Mouse (Mus musculus): ENCODE results near the gene Lsmem1. TPM values are rescaled to one million over a fixed set of nuclear protein-coding genes. Genes with fewer than 3 reads are reported as not detected.

Gene Lsmem1
- total and polyA plus RNA-seq, 2 experiments from 2014 or later: 9.2 to 24.3 TPM

- 2% methylated on average over 39 of the region's 39 CpGs for WGBS
- TF ChIP-seq CTCF (IDR thresholded peaks at IDR 0.05; ENCODE audit: low read depth) (no peak), EP300 (IDR thresholded peaks at IDR 0.05; ENCODE audit: low read depth) (no peak)
- H3K27ac ChIP-seq (ENCODE audit: low read depth): no peak within 1 kb of the TSS
- H3K36me3 ChIP-seq (replicated peaks; ENCODE audit: control insufficient read depth, insufficient read depth, low read length): no peaks in the 10 kb centered on the region
- H3K27me3 ChIP-seq (ENCODE audit: control insufficient read depth, insufficient read depth, low read length): 0 out of 2 replicates have a peak, but pooled peaks cover 5% of the 10 kb centered on the region
- peaks cover 12% of the 10 kb centered on the region; the same call in 1 of the 2 replicates for H3K4me1 ChIP-seq (ENCODE audit: control insufficient read depth, insufficient read depth)
- peak within 1 kb of the TSS; percentile 52 for H3K4me3 ChIP-seq (ENCODE audit: low read depth, low read length)
- peak within 1 kb of the TSS; percentile 76 for H3K4me2 ChIP-seq (ENCODE audit: low read depth, low read length)
- H3K9me3 ChIP-seq (replicated peaks; ENCODE audit: control insufficient read depth, low read length): no peaks in the 10 kb centered on the region
- no peak for ATAC-seq (ENCODE audit: insufficient read depth, low read depth)
- peak within 1 kb of the TSS; percentile 27; the same call in 1 of the 2 replicates for H3K9ac ChIP-seq (replicated peaks; ENCODE audit: low read depth, low read length)
- no peak for DNase-seq (ENCODE audit: low spot score)
Observed at GRCm38 (mm10) chr12:40133573-40134271, 65.6 kb downstream of the Lsmem1 start, which contains the start of gene Scin. TSS of gene Scin (minus strand) at chr12:40134228.

GRCm38 (mm10) chr12:40133194-40133572, 66.1 kb downstream of the Lsmem1 start:
- Histone ChIP-seq H3K4me1 (ENCODE audit: control insufficient read depth, insufficient read depth) (peaks cover 12% of the 10 kb centered on the region; the same call in 1 of the 2 replicates), H3K4me2 (ENCODE audit: low read depth, low read length) (peak overlapping the region; percentile 76), H3K9ac (replicated peaks; ENCODE audit: low read depth, low read length) (no peak overlapping the region), H3K9me3 (replicated peaks; ENCODE audit: control insufficient read depth, low read length) (no peaks in the 10 kb centered on the region), H3K27me3 (ENCODE audit: control insufficient read depth, insufficient read depth, low read length) (0 out of 2 replicates have a peak, but pooled peaks cover 5% of the 10 kb centered on the region), H3K4me3 (ENCODE audit: low read depth, low read length) (peak overlapping the region; percentile 52), H3K27ac (ENCODE audit: low read depth) (no peak overlapping the region), H3K36me3 (replicated peaks; ENCODE audit: control insufficient read depth, insufficient read depth, low read length) (no peaks in the 10 kb centered on the region)
- WGBS: 17% methylated on average over 10 of the region's 10 CpGs
- DNase-seq (ENCODE audit: low spot score) (no peak), ATAC-seq (ENCODE audit: insufficient read depth, low read depth) (no peak)
- TF ChIP-seq EP300 (IDR thresholded peaks at IDR 0.05; ENCODE audit: low read depth) (no peak), CTCF (IDR thresholded peaks at IDR 0.05; ENCODE audit: low read depth) (no peak)

MicroRNAs within 50 kb of the gene (microRNA counts, 519-probe panel; counts per million panel counts)
- not detected for microRNA mmu-miR-1938

Small RNA genes within 50 kb of the gene (microRNA-seq; reads per million reads assigned to microRNA genes)
- gene Mir1938: 0.54 reads per million

Other genes starting within 250 kb of the Lsmem1 start
- 5.9 and 15.8 TPM in 2 replicates for gene Arl4a, start 161.5 kb downstream of the Lsmem1 start, total RNA-seq (2014; rRNA removed; ENCODE audit: low replicate concordance)
- 33.7 and 35.9 TPM in 2 replicates for gene Arl4a, start 161.5 kb downstream of the Lsmem1 start, polyA plus RNA-seq (2015; fragmentation: Nextera tagmentation; extraction: Ambion mirVana)
- gene Scin, start 65.3 kb downstream of the Lsmem1 start, total RNA-seq (2014; rRNA removed; ENCODE audit: low replicate concordance): 2.5 and 2.7 TPM in 2 replicates
- gene Scin, start 65.3 kb downstream of the Lsmem1 start, polyA plus RNA-seq (2015; fragmentation: Nextera tagmentation; extraction: Ambion mirVana): 2.7 and 2.8 TPM in 2 replicates
- gene Ifrd1, start 49.0 kb upstream of the Lsmem1 start, total RNA-seq (2014; rRNA removed; ENCODE audit: low replicate concordance): 47.0 and 74.6 TPM in 2 replicates
- 90.4 and 117 TPM in 2 replicates for gene Ifrd1, start 49.0 kb upstream of the Lsmem1 start, polyA plus RNA-seq (2015; fragmentation: Nextera tagmentation; extraction: Ambion mirVana)
- 17.9 and 23.4 TPM in 2 replicates for gene Zfp277, start 246.4 kb upstream of the Lsmem1 start, total RNA-seq (2014; rRNA removed; ENCODE audit: low replicate concordance)
- 22.5 and 24.9 TPM in 2 replicates for gene Zfp277, start 246.4 kb upstream of the Lsmem1 start, polyA plus RNA-seq (2015; fragmentation: Nextera tagmentation; extraction: Ambion mirVana)
- 6.1 and 9.2 TPM in 2 replicates for gene Dock4, start 246.5 kb upstream of the Lsmem1 start, total RNA-seq (2014; rRNA removed; ENCODE audit: low replicate concordance)
- gene Dock4, start 246.5 kb upstream of the Lsmem1 start, polyA plus RNA-seq (2015; fragmentation: Nextera tagmentation; extraction: Ambion mirVana): 4.2 and 4.4 TPM in 2 replicates

All from heart, postnatal 0 days (tissue).